Mouse (Mus musculus) CH12.LX (cell line): ENCODE data around the gene Fam83f. TPM values are rescaled to one million over a fixed set of nuclear protein-coding genes. Genes with fewer than 3 reads are reported as not detected.

Source experiments
- DNase-seq: peaks from one replicate; pipeline ENCODE4 v3.0.0-alpha.2; 2013; ENCODE audit errors: extremely low read depth
- H3K27ac ChIP-seq: 2 replicates; pipeline ENCODE4 v1.5.1; 2012; ENCODE audit warnings: low read depth, mild to moderate bottlenecking, control low read depth, moderate library complexity; ENCODE audit not compliant: insufficient read depth
- H3K27me3 ChIP-seq: replicated peaks from 2 replicates; pipeline ENCODE3; 2012; ENCODE audit warnings: inconsistent platforms
- H3K36me3 ChIP-seq, 2 experiments: replicated peaks in 1 of 2; 2 replicates each; pipeline versions ENCODE3 to v1.6.1; 2012; ENCODE audit warnings: inconsistent platforms in 1 of 2, low read length in 1 of 2, mild to moderate bottlenecking in 1 of 2, mixed read lengths in 1 of 2, moderate library complexity in 1 of 2; ENCODE audit not compliant: control insufficient read depth in 1 of 2, insufficient read depth in 1 of 2
- H3K4me1 ChIP-seq, 2 experiments: 2 replicates each; pipeline ENCODE4 v1.6.1; 2012; ENCODE audit warnings: inconsistent platforms in 1 of 2, moderate library complexity in 1 of 2; ENCODE audit not compliant: insufficient read depth in 2 of 2, control insufficient read depth in 1 of 2
- H3K4me2 ChIP-seq: 2 replicates; pipeline ENCODE4 v1.6.1; 2012; ENCODE audit warnings: low read depth, mild to moderate bottlenecking, control low read depth; ENCODE audit not compliant: poor library complexity, insufficient read depth, severe bottlenecking
- H3K4me3 ChIP-seq, 3 experiments: fragments of 150-350 bp in 1 of 3; sonication (generic) in 1 of 3; replicated peaks in 1 of 3; 2 replicates each; pipeline versions ENCODE3 to v1.5.1; 2011 to 2012; ENCODE audit warnings: low read depth in 2 of 3, low read length in 2 of 3, mild to moderate bottlenecking in 2 of 3, moderate library complexity in 2 of 3, control low read depth in 1 of 3, improper control_type of control experiment in 1 of 3, inconsistent platforms in 1 of 3, mixed read lengths in 1 of 3; ENCODE audit not compliant: poor library complexity in 1 of 3
- H3K79me2 ChIP-seq: replicated peaks from 2 replicates; pipeline ENCODE4 v1.6.1; 2012; ENCODE audit warnings: mild to moderate bottlenecking, moderate library complexity; ENCODE audit not compliant: control insufficient read depth, poor library complexity, insufficient read depth, severe bottlenecking; ENCODE audit errors: extremely low read depth
- H3K9ac ChIP-seq: 2 replicates; pipeline ENCODE4 v1.6.1; 2012; ENCODE audit warnings: low read depth, mild to moderate bottlenecking, control low read depth, moderate library complexity; ENCODE audit not compliant: insufficient read depth
- H3K9me3 ChIP-seq: replicated peaks from 2 replicates; pipeline ENCODE3; 2012; ENCODE audit warnings: low read length, inconsistent platforms, mixed read lengths
- BHLHE40 ChIP-seq: IDR thresholded peaks from 2 replicates; pipeline ENCODE4 v1.6.1; 2011; ENCODE audit warnings: mild to moderate bottlenecking, low read depth, low read length, improper control_type of control experiment
- CHD2 ChIP-seq: IDR thresholded peaks from 2 replicates; pipeline ENCODE4 v1.6.1; 2011; ENCODE audit warnings: low read length, improper control_type of control experiment
- E2F4 ChIP-seq: IDR thresholded peaks from 2 replicates; pipeline ENCODE4 v1.6.1; 2011; ENCODE audit warnings: low read depth, low read length, improper control_type of control experiment; ENCODE audit not compliant: insufficient replicate concordance
- ELF1 ChIP-seq: IDR thresholded peaks from 2 replicates; pipeline ENCODE4 v1.6.1; 2014; ENCODE audit warnings: low read depth, mild to moderate bottlenecking, inconsistent platforms, low read length, improper control_type of control experiment
- EP300 ChIP-seq: IDR thresholded peaks from 2 replicates; pipeline ENCODE4 v1.6.1; 2011; ENCODE audit warnings: low read length, improper control_type of control experiment
- ETS1 ChIP-seq: conservative IDR thresholded peaks from 2 replicates; pipeline ENCODE4 v1.6.1; 2012; ENCODE audit warnings: low read depth, mild to moderate bottlenecking, inconsistent platforms, low read length, improper control_type of control experiment, moderate library complexity
- GABPA ChIP-seq: IDR thresholded peaks from 2 replicates; pipeline ENCODE4 v1.6.1; 2012; ENCODE audit warnings: low read depth, low read length, improper control_type of control experiment, inconsistent platforms; ENCODE audit not compliant: insufficient replicate concordance
- JUN ChIP-seq: IDR thresholded peaks from 2 replicates; pipeline ENCODE4 v1.6.1; 2011; ENCODE audit warnings: low read depth, mild to moderate bottlenecking, low read length, improper control_type of control experiment, moderate library complexity; ENCODE audit not compliant: insufficient read depth
- KAT2A ChIP-seq: IDR thresholded peaks from 2 replicates; pipeline ENCODE4 v1.6.1; 2012; ENCODE audit warnings: low read length, improper control_type of control experiment, inconsistent platforms; ENCODE audit not compliant: insufficient replicate concordance
- MAFK ChIP-seq: IDR thresholded peaks from 2 replicates; pipeline ENCODE4 v1.6.1; 2011; ENCODE audit warnings: low read length, improper control_type of control experiment; ENCODE audit not compliant: insufficient replicate concordance
- MAX ChIP-seq: IDR thresholded peaks from 2 replicates; pipeline ENCODE4 v1.6.1; 2011; ENCODE audit warnings: low read length, improper control_type of control experiment
- MAZ ChIP-seq: IDR thresholded peaks from 2 replicates; pipeline ENCODE4 v1.6.1; 2012; ENCODE audit warnings: low read depth, mild to moderate bottlenecking, inconsistent platforms, low read length, improper control_type of control experiment, moderate library complexity
- MEF2A ChIP-seq: IDR thresholded peaks from 2 replicates; pipeline ENCODE4 v1.6.1; 2014; ENCODE audit warnings: low read depth, mild to moderate bottlenecking, inconsistent platforms, low read length, improper control_type of control experiment, borderline replicate concordance
- MXI1 ChIP-seq: IDR thresholded peaks from 2 replicates; pipeline ENCODE4 v1.6.1; 2011; ENCODE audit warnings: mild to moderate bottlenecking, low read depth, low read length, improper control_type of control experiment
- MYC ChIP-seq: IDR thresholded peaks from 2 replicates; pipeline ENCODE4 v1.6.1; 2011; ENCODE audit warnings: low read depth, mild to moderate bottlenecking, improper control_type of control experiment, low read length
- NELFE ChIP-seq: IDR thresholded peaks from 2 replicates; pipeline ENCODE4 v1.6.1; 2011; ENCODE audit warnings: low read depth, low read length, improper control_type of control experiment
- NRF1 ChIP-seq: IDR thresholded peaks from 2 replicates; pipeline ENCODE4 v1.6.1; 2014; ENCODE audit warnings: low read depth, mild to moderate bottlenecking, inconsistent platforms, low read length, improper control_type of control experiment, moderate library complexity
- PAX5 ChIP-seq: IDR thresholded peaks from 2 replicates; pipeline ENCODE4 v1.6.1; 2012; ENCODE audit warnings: low read length, inconsistent platforms, mixed read lengths
- POLR2AphosphoS2 ChIP-seq: IDR thresholded peaks from 2 replicates; pipeline ENCODE4 v1.6.1; 2011; ENCODE audit warnings: low read depth, low read length, improper control_type of control experiment
- RAD21 ChIP-seq: IDR thresholded peaks from 2 replicates; pipeline ENCODE4 v1.6.1; 2011; ENCODE audit warnings: low read depth, mild to moderate bottlenecking, low read length, improper control_type of control experiment, moderate library complexity
- RCOR1 ChIP-seq: conservative IDR thresholded peaks from 2 replicates; pipeline ENCODE4 v1.6.1; 2012; ENCODE audit warnings: low read depth, mild to moderate bottlenecking, inconsistent platforms, low read length, improper control_type of control experiment
- SIN3A ChIP-seq: IDR thresholded peaks from 2 replicates; pipeline ENCODE4 v1.6.1; 2012; ENCODE audit warnings: low read length, improper control_type of control experiment, inconsistent platforms
- TBP ChIP-seq: conservative IDR thresholded peaks from 2 replicates; pipeline ENCODE4 v1.6.1; 2011; ENCODE audit warnings: low read depth, low read length, improper control_type of control experiment
- UBTF ChIP-seq: IDR thresholded peaks from 2 replicates; pipeline ENCODE4 v1.6.1; 2012; ENCODE audit warnings: low read depth, mild to moderate bottlenecking, inconsistent platforms, low read length, improper control_type of control experiment, moderate library complexity
- USF1 ChIP-seq: IDR thresholded peaks from 2 replicates; pipeline ENCODE4 v1.6.1; 2014; ENCODE audit warnings: low read depth, mild to moderate bottlenecking, inconsistent platforms, low read length, improper control_type of control experiment
- USF2 ChIP-seq: conservative IDR thresholded peaks from 2 replicates; pipeline ENCODE4 v1.6.1; 2011; ENCODE audit warnings: low read depth, low read length, improper control_type of control experiment
- ZC3H11A ChIP-seq: IDR thresholded peaks from 2 replicates; pipeline ENCODE4 v1.6.1; 2012; ENCODE audit warnings: low read depth, mild to moderate bottlenecking, inconsistent platforms, low read length, improper control_type of control experiment
- ZNF384 ChIP-seq: IDR thresholded peaks from 2 replicates; pipeline ENCODE4 v1.6.1; 2012; ENCODE audit warnings: low read depth, low read length, improper control_type of control experiment, inconsistent platforms
- dilution Hi-C: fragments of 300-500 bp; cut with MboI; formaldehyde crosslinking; loops from 2 replicates; pipeline ENCODE4 v1.14.3; 2020; ENCODE audit warnings: low sequenced_read_pairs; ENCODE audit not compliant: extremely low pct_unique_long_range_greater_than_20kb, extremely low pct_ligation_motif_present
- in situ Hi-C: fragments of 300-500 bp; cut with MboI; formaldehyde crosslinking; loops from 3 replicates; pipeline ENCODE4 v1.14.3; 2019; ENCODE audit warnings: low sequenced_read_pairs, low pct_ligation_motif_present, low pct_unique_long_range_greater_than_20kb, mixed read lengths
- polyA plus RNA-seq: library from polyadenylated mRNA; unstranded; fragments of >175 nt; gene quantifications from 2 replicates; pipeline ENCODE4 v1.2.1, GENCODE M21; 2012; ENCODE audit warnings: low read depth; ENCODE audit not compliant: insufficient read length
- total RNA-seq, 2 experiments: library from RNA; depleted of rRNA; stranded (reverse); fragments of 300-350 nt in 1 of 2; fragments of >200 nt in 1 of 2; gene quantifications; 2 replicates each; pipeline ENCODE4 v1.2.3; 2012 to 2014

Fam83f gene
- total and polyA plus RNA-seq, 3 experiments: 0.08 to 0.27 (median 0.20) TPM

DNA sequence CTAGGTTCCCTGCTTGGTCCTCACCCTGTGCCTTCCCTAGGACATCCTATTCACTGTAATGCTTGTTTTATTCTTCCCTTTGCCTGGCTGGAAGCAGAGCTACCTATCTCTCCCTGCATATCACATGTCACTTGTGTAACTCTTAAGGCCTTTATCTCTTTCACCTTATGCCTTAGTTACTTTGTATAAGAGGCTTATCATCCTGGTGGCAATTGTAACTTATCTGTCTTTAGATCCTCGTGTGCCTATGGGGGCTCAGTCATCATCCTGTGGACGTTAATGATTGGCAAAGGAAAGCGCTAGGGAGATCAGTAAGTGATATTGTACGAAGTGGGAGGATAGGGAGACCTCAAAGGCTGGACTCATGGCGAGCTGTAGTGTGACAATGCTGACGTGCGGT lies 16.9 kb downstream of the Fam83f start:
- no peak overlapping the region for H3K9ac ChIP-seq
- H3K27me3 ChIP-seq: no peaks in the 10 kb centered on the region
- TF ChIP-seq EP300 (no peak), ETS1 (no peak), MAFK (no peak), MYC (no peak), BHLHE40 (no peak), JUN (no peak), E2F4 (no peak), KAT2A (no peak), RAD21 (no peak), ZNF384 (no peak), PAX5 (no peak), UBTF (no peak), USF1 (no peak), MAZ (no peak), NRF1 (no peak), SIN3A (no peak), GABPA (no peak), ELF1 (no peak)
- dilution Hi-C loops: no loop called here
- no peaks in the 10 kb centered on the region for H3K9me3 ChIP-seq
- peaks cover 0 to 44% of the 10 kb centered on the region in 2 experiments; a peak in 2 of 4 replicates for H3K4me1 ChIP-seq
- no peak overlapping the region for H3K4me2 ChIP-seq
- H3K79me2 ChIP-seq: no peaks in the 10 kb centered on the region
- H3K36me3 ChIP-seq: no peaks in the 10 kb centered on the region
- H3K4me3 ChIP-seq: no peak overlapping the region
- H3K27ac ChIP-seq: no peak overlapping the region
- DNase-seq: no peak
- in situ Hi-C loops: no loop called here

GRCm38 (mm10) chr15:80693492-80693891 lies 21.8 kb downstream of the Fam83f start:
- dilution Hi-C loops: no loop called here
- Histone ChIP-seq H3K27me3 (no peaks in the 10 kb centered on the region), H3K4me1 (peaks cover 4 to 59% of the 10 kb centered on the region in 2 experiments), H3K27ac (no peak overlapping the region)
- TF ChIP-seq MYC (no peak), GABPA (no peak), MXI1 (no peak), RCOR1 (no peak), ETS1 (no peak), MAX (no peak), EP300 (no peak), POLR2AphosphoS2 (no peak), NELFE (no peak), ZC3H11A (no peak), USF2 (no peak), ZNF384 (no peak), MEF2A (no peak), MAFK (no peak), CHD2 (no peak), RAD21 (no peak), TBP (no peak), E2F4 (no peak)
- TF ChIP-seq, all 38 proteins: peak for 0
- DNase-seq: no peak
- H3K4me3 ChIP-seq: no peak overlapping the region
- H3K4me2 ChIP-seq: no peak overlapping the region
- in situ Hi-C loops: loop anchor here (10.0 kb wide), 1 partner anchor 199 kb away; no protein-coding TSS in a partner anchor
- no peak overlapping the region for H3K9ac ChIP-seq
- peaks cover 5% of the 10 kb centered on the region for H3K9me3 ChIP-seq
- no peaks in the 10 kb centered on the region for H3K79me2 ChIP-seq
- H3K36me3 ChIP-seq: no peaks in the 10 kb centered on the region
